In the genomic region with DNA sequence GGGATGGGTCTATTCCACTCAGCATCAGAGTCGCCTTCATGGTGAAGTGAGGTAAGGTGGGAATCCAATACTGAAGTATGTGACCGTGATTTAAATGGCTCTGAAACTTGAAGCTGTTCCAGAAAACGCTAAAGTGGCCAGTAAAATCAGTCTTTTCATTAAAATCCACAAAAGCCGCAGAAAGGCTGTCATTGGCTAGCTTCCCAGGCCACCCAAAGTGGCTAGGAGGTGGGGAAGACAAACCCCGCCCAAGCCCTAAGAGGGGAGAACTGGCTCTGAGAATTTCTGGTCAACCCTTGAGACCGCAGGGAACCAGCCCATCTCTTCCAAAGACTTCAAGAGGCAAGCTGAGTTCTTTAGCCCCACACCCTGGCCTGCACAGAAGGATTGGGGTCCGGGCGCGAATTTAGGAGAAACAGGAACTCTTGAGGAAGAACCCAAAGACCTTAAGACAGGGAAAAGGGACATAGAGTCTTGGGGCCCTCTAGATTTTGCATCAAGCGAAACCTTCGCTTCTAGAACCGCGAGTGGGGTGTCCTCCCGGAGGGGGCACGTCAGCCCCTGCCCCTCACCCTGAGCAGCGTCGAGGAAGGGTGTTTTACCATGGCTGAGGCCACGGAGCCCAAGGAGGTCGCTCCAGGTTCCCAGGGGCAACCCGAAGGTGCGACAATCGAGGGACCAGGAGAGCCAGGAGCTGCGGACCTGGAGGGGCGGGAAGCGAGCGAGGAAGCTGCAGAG, we compare ENCODE assay signal across 8 mouse cellular contexts. TPM values are rescaled to one million over a fixed set of nuclear protein-coding genes. Genes with fewer than 3 reads are reported as not detected.
DNase-seq lines count a peak whose midpoint lies in the region; ATAC-seq and TF ChIP-seq lines count a peak whose summit lies in the region.

No protein-coding gene starts in this region.

- peak; percentile 12 for DNase-seq in gastrocnemius, postnatal 10 days
- DNase-seq in gastrocnemius, adult 8-10 months (ENCODE audit: low spot score in 2 of 2) = no peak
- DNase-seq in T-cell, adult 2 months (ENCODE audit: low spot score) = no peak
- no peak for DNase-seq in ovary, adult 18-20 months (ENCODE audit: low spot score)
- DNase-seq in c-Kit-positive CD71-positive TER-119-positive erythroid progenitor cells, embryonic 14.5 days (ENCODE audit: low spot score) = no peak

- H3K4me2 ChIP-seq in lung, embryonic 15.5 days = peak overlapping the region; percentile 89

- peaks cover 62% of the 10 kb centered on the region for H3K27me3 ChIP-seq in E14TG2a.4 (ENCODE audit: insufficient read depth, low read length)
- peaks cover 29% of the 10 kb centered on the region for H3K27me3 ChIP-seq in lung, embryonic 15.5 days

- ATAC-seq in granulocyte monocyte progenitor cell, adult 5-6 weeks (replicated peaks; ENCODE audit: poor library complexity, severe bottlenecking) = peak; percentile 25; the same call in 1 of the 2 replicates
- ATAC-seq in lung, embryonic 15.5 days (ENCODE audit: borderline replicate concordance, extremely low read depth, low FRiP score, low TSS enrichment) = peak; percentile 74; the same call in 1 of the 2 replicates

- peak overlapping the region; percentile 43 for H3K9ac ChIP-seq in lung, embryonic 15.5 days

- peak overlapping the region; percentile 88 for H3K27ac ChIP-seq in lung, embryonic 15.5 days

- H3K4me1 ChIP-seq in E14TG2a.4 (replicated peaks; ENCODE audit: low read depth, low read length) = peaks cover 19% of the 10 kb centered on the region
- H3K4me1 ChIP-seq in lung, embryonic 15.5 days = peaks cover 31% of the 10 kb centered on the region

- peak overlapping the region; percentile 80 for H3K4me3 ChIP-seq in E14TG2a.4 (replicated peaks; ENCODE audit: low read length)
- H3K4me3 ChIP-seq in lung, embryonic 15.5 days = peak overlapping the region; percentile 52

- H3K36me3 ChIP-seq in E14TG2a.4 (ENCODE audit: insufficient read depth, low read length) = no peaks in the 10 kb centered on the region
- H3K36me3 ChIP-seq in lung, embryonic 15.5 days = no peaks in the 10 kb centered on the region

- no peaks in the 10 kb centered on the region for H3K9me3 ChIP-seq in E14TG2a.4 (ENCODE audit: low read length)
- no peaks in the 10 kb centered on the region for H3K9me3 ChIP-seq in lung, embryonic 15.5 days

- WGBS in lung, embryonic 15.5 days = 7% methylated on average over 26 of the region's 26 CpGs

- no peak for TF ChIP-seq CTCF in E14TG2a.4 (conservative IDR thresholded peaks at IDR 0.05; ENCODE audit: low read length)

RNA-seq across cellular contexts. Expression of a gene that starts 12.5 kb away (rescaled TPM):
- under 1 TPM; 0.14 to 0.16 TPM for total RNA-seq in gastrocnemius, postnatal 10 days (2021)
- under 1 TPM in 2 of 4 experiments, not detected in 2; 0.10 to 0.11 TPM for total RNA-seq in gastrocnemius, adult 8-10 months (2022)
- not detected in 2 replicates for total RNA-seq in granulocyte monocyte progenitor cell, adult 5-6 weeks (2014; fragmentation: Nextera tagmentation)
- total RNA-seq in granulocyte monocyte progenitor cell, adult 5-6 weeks (2017) = not detected in 2 replicates
- 22.1 and 22.2 TPM in 2 replicates for polyA plus RNA-seq in lung, embryonic 15.5 days (2015; fragmentation: Nextera tagmentation; extraction: Ambion mirVana)

RNA-seq across cellular contexts. Expression of a gene that starts 27.4 kb away (rescaled TPM):
- total RNA-seq in gastrocnemius, postnatal 10 days (2021) = 10 to 100 TPM; 45.3 to 51.6 TPM
- total RNA-seq in gastrocnemius, adult 8-10 months (2022) = 100 to 1,000 TPM in 1 of 4 experiments, 10 to 100 TPM in 3; 60.7 to 178 (median 77.4) TPM
- total RNA-seq in granulocyte monocyte progenitor cell, adult 5-6 weeks (2014; fragmentation: Nextera tagmentation) = 6.3 and 11.5 TPM in 2 replicates
- total RNA-seq in granulocyte monocyte progenitor cell, adult 5-6 weeks (2017) = 7.4 and 8.0 TPM in 2 replicates
- 47.9 and 51.4 TPM in 2 replicates for polyA plus RNA-seq in lung, embryonic 15.5 days (2015; fragmentation: Nextera tagmentation; extraction: Ambion mirVana)
